Mouse (Mus musculus) testis, postnatal 14 days (tissue): ENCODE results near the gene Glycam1.
"Not testable (repeated sequence)": the region's sequence is repeated elsewhere in the genome, so short reads cannot be mapped to it uniquely, and the experiment has no call there.

ENCODE experiments used
- DNase-seq: peaks from one replicate; pipeline ENCODE4 v3.0.0; 2021; ENCODE audit warnings: low spot score

Gene Glycam1

GRCm38 (mm10) chr15:103564981-103565380 is at the start of gene Glycam1:
Glycam1 (minus strand) TSS chr15:103565081.
- no peak for DNase-seq

GRCm38 (mm10) chr15:103604481-103604880 is 39.6 kb upstream of the Glycam1 start:
- DNase-seq = no peak

DNA sequence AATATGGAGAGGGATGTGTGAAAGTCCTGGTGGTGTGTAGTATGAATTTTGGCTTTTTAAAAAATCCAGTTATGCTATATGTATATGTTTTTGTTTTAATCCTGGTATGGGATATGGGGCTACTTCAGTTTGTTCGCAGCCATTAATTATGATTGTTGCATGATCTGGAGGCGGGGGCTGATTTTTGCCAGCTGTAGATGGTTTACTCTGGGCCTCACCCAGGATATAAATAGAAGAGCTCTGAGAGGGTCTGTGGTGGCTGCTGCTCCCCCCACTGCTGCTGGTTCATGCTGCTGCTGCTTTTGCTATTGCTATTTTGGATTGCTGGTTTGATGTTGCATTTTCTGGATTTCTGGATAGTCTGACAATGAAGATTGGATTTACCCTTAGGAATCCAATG is 25.9 kb upstream of the Glycam1 start:
- DNase-seq = no peak

DNA sequence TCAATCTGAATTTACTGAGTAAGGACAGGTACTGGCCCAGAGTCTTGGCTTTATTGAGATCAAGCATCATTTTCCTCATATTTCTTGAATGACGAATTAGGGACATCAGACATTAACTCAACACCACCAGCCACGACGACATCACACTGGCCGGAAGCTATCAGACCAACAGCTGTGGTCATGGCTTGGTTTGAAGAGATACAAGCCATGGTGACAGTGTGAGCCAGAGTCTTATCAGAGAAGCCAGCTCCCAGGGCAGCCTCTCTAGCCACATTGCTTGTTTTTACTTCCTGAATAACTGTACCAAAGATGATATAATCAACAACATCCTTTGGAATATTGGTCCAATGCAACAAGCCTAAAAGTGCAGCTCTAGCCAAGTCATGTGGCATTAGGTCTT is 22.9 kb upstream of the Glycam1 start:
- DNase-seq = not testable (repeated sequence)

GRCm38 (mm10) chr15:103585876-103586275 is 21.0 kb upstream of the Glycam1 start:
- DNase-seq = no peak

GRCm38 (mm10) chr15:103552096-103552690 is 12.7 kb downstream of the Glycam1 start:
- no peak for DNase-seq

GRCm38 (mm10) chr15:103551053-103551452 is 13.8 kb downstream of the Glycam1 start:
- no peak for DNase-seq

DNA sequence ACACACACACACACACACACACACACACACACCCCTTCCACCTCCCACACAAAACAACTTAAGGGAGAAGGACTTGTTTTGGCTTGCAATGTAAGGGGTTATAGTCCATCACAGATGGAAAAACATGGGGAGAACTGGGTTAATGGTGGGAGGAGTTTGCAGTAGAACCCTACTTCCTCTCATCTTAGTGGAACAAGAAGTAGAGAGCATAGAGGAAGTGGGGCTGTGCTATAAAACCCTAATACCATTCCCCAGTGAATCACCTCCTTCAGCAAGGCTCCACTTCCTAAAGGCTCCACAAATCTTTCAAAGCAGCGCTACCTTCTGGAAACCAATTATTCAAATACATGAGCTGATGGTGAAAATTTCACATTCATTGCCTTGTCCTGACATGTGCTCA is 15.4 kb downstream of the Glycam1 start:
- no peak for DNase-seq

- no peak for DNase-seq
These were observed 16.9 kb downstream of the Glycam1 start for GRCm38 (mm10) chr15:103547983-103548382.

DNA sequence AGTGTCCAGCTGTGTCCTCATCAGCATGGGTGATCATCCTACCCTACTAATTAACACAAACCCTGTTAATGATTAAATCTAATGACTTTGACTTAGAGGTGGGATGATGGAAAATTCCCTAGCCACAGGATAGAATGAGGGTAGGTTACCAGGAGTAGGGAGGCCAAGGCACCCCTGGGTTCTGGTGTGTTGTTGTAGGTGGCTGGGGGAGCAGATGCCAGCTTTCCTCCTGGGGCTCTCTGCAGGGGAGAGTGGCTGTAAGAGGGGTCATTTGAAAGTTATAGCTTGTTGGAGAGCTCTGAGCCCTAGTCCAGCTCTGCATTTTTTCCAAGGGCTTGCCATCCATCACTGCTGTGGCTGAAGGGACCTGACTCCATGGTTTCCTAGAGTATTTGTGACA is 22.4 kb downstream of the Glycam1 start:
- DNase-seq = no peak

DNA sequence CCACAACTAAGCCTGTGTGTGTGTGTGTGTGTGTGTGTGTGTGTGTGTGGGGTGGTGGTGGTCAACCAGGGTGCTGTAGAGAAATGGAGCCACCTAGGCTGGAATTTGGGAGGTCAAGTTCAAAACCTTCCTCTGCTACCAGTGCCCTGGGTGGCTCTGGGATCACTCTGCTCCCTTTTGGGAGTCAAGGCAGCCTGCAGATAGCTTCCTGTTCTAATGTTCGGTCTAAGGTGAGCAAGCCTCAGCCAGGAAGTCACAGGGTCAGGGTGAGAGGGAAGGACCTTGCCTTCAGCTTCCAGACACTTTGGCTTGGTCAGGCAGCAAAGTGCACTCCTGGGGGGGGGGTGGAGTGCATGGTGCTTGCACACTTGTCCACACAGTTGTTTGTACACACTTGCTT is 24.2 kb downstream of the Glycam1 start:
- DNase-seq = no peak

- no peak for DNase-seq
These were observed 25.6 kb downstream of the Glycam1 start for GRCm38 (mm10) chr15:103539259-103539658.

- no peak for DNase-seq
These were observed 27.1 kb downstream of the Glycam1 start, which contains the start of gene Ppp1r1a for GRCm38 (mm10) chr15:103537822-103538213. Ppp1r1a (minus strand) TSS chr15:103538003.

DNA sequence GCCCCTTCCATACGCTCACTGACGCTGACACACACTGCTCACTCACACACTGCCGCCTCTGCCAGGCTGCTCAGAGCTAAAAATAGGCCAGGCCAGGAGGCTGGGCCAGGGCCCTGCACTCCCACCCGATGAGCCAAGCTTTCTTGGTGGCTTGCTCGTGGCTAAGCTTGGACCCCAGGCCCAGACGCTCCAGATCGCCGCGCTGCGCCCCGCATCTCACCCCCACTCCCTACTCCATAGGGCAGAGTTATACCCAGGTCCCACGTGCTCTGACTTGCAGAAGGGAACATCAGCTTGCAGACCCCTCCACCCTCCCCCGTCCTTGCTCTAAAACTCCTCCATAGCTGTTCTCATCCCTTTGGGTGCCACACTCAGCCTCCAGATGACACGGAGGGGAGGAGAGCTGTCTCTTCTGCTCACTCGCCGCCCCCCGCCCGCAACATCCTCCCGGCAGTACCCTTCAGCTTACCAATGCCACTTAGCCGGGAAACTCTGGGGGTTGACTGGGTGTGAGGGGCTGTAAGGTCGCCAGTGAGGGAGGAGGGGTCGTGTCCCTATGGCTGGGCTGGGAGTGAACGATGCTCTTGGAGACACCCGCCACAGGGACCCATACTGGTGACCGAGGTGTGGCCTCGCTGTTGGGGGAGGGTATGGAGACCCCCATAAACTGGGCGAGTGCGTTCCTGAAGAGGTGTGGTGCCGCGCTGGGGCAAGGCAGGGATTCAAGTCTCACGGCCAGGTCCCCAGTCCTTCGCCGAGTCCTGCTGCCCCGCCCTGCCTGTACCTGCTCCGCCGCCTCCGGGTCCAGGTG is 27.7 kb downstream of the Glycam1 start:
- DNase-seq = no peak

DNA sequence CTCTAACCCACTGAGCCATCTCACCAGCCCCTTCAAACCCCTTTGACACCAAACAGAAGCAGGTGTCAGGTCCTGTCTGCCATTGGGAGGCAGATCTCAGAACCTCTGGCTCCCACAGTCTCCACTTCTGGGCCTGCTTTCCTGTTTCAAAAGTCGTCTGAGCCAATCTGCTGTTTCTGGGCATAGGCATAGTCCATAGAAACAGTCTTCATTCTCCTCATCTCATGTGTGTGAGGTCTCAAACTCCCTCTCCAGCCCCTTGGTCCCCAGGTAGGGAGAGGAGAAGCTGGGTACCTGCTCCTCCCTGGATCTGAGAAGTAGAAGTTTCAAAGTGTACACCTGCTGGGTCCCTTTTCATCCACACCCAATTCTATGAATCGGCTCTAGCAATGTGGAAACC is 28.4 kb downstream of the Glycam1 start:
- DNase-seq = no peak

GRCm38 (mm10) chr15:103535786-103536185 is 29.1 kb downstream of the Glycam1 start:
- DNase-seq = no peak

DNA sequence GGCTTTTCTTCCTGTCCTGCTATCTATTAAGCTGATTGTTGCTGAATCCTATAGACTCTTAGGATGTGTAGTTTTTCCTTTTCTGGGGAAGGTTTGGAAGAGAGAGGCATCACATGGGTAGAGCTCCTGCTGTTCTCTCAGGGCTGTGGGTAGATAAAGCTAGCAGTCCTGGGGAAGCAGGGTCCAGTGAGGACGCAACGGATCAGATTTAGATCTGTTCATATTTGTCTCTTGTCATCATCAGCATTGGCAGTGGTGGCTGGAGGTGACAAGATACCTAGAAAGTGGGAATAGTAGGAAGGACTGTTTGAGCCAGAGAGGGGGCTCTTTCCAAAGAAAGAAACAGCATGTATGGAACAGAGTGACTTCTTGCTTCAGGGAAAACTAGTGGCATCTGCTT is 29.9 kb downstream of the Glycam1 start:
- no peak for DNase-seq

DNA sequence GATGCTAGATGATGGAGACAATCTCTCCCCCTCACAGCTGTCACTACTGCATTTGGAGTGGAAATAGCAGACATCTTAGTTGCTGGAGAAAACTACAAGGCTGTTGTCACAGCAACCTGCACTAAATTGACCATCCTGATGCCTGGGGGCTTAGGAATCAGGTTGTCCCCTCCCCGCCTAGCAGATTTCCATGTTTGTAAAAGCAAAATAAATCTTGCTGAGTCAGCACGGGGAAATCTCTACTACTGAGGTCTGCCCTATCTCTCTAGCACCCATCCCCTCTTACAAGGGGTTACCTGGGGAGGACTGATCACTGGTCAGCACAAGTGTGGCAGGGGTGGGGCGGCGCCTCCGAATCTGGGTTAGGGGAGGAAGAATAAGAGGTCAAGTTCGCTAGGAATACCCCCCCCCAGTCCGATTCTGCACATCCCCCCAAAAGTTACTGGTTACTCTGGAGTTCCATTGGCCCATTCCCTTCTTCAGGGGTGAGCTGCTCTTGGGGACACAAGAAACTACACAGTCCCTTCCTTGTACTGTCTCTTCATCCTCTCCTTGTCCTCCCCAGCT is 30.7 kb downstream of the Glycam1 start:
- no peak for DNase-seq

DNA sequence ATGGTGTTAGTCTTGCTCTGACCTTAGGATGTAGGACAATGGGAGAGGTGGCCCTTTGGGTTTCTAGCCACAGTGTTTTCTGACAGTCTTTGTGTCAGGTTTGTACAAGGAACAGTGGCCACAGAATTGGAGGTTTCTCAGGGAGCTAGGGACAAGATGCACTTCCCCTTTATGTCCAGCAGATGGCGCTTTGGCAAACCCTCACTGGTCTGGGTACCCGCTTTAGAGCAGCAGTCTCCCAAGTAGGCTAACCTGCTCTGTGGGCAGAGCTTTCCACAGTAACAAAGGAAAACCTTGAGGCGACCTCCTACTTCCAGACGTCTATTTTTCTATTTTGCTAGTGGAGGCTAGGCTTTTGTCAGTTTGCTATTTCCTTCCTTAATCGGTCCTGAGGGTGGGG is 34.5 kb downstream of the Glycam1 start:
- peak; percentile 25 for DNase-seq

- no peak for DNase-seq
These were observed 41.7 kb downstream of the Glycam1 start for GRCm38 (mm10) chr15:103523156-103523555.

GRCm38 (mm10) chr15:103522458-103523099 is 42.3 kb downstream of the Glycam1 start:
- DNase-seq = no peak
